Mouse (Mus musculus): Measurements from ENCODE around the gene Brpf3. TPM values are rescaled to one million over a fixed set of nuclear protein-coding genes. Genes with fewer than 3 reads are reported as not detected.

The Brpf3 gene
- polyA plus RNA-seq, 1 experiment: 34.3 TPM

- H3K4me3 ChIP-seq (ENCODE audit: insufficient read depth, low read length): no peak overlapping the region
- no peak for TF ChIP-seq CTCF (IDR thresholded peaks at IDR 0.05; ENCODE audit: low read depth, low read length)
- no peak for TF ChIP-seq POLR2A (IDR thresholded peaks at IDR 0.05; ENCODE audit: borderline replicate concordance, low read depth, low read length)
- no peak overlapping the region for H3K27ac ChIP-seq (ENCODE audit: insufficient read depth, low read depth, low read length)
- H3K4me1 ChIP-seq (ENCODE audit: control insufficient read depth, insufficient read depth, low read length): no peaks in the 10 kb centered on the region
Observed at GRCm38 (mm10) chr17:28843665-28844064, 42.8 kb downstream of the Brpf3 start.

GRCm38 (mm10) chr17:28846974-28847617 lies 46.2 kb downstream of the Brpf3 start:
- Histone ChIP-seq H3K27ac (ENCODE audit: insufficient read depth, low read depth, low read length) (no peak overlapping the region), H3K4me3 (ENCODE audit: insufficient read depth, low read length) (no peak overlapping the region), H3K4me1 (ENCODE audit: control insufficient read depth, insufficient read depth, low read length) (no peaks in the 10 kb centered on the region)
- no peak for TF ChIP-seq CTCF (IDR thresholded peaks at IDR 0.05; ENCODE audit: low read depth, low read length)
- no peak for TF ChIP-seq POLR2A (IDR thresholded peaks at IDR 0.05; ENCODE audit: borderline replicate concordance, low read depth, low read length)

GRCm38 (mm10) chr17:28850511-28850910 lies 49.6 kb downstream of the Brpf3 start:
- Histone ChIP-seq H3K4me3 (ENCODE audit: insufficient read depth, low read length) (no peak overlapping the region), H3K4me1 (ENCODE audit: control insufficient read depth, insufficient read depth, low read length) (no peaks in the 10 kb centered on the region), H3K27ac (ENCODE audit: insufficient read depth, low read depth, low read length) (no peak overlapping the region)
- no peak for TF ChIP-seq POLR2A (IDR thresholded peaks at IDR 0.05; ENCODE audit: borderline replicate concordance, low read depth, low read length)
- no peak for TF ChIP-seq CTCF (IDR thresholded peaks at IDR 0.05; ENCODE audit: low read depth, low read length)

GRCm38 (mm10) chr17:28854377-28854776 lies 53.5 kb downstream of the Brpf3 start:
- TF ChIP-seq CTCF (IDR thresholded peaks at IDR 0.05; ENCODE audit: low read depth, low read length): no peak
- TF ChIP-seq POLR2A (IDR thresholded peaks at IDR 0.05; ENCODE audit: borderline replicate concordance, low read depth, low read length): no peak
- H3K27ac ChIP-seq (ENCODE audit: insufficient read depth, low read depth, low read length): no peak overlapping the region
- H3K4me1 ChIP-seq (ENCODE audit: control insufficient read depth, insufficient read depth, low read length): no peaks in the 10 kb centered on the region
- no peak overlapping the region for H3K4me3 ChIP-seq (ENCODE audit: insufficient read depth, low read length)

- Histone ChIP-seq H3K27ac (ENCODE audit: insufficient read depth, low read depth, low read length) (no peak overlapping the region), H3K4me3 (ENCODE audit: insufficient read depth, low read length) (no peak overlapping the region), H3K4me1 (ENCODE audit: control insufficient read depth, insufficient read depth, low read length) (no peaks in the 10 kb centered on the region)
- TF ChIP-seq CTCF (IDR thresholded peaks at IDR 0.05; ENCODE audit: low read depth, low read length) (no peak), POLR2A (IDR thresholded peaks at IDR 0.05; ENCODE audit: borderline replicate concordance, low read depth, low read length) (no peak)
Observed at GRCm38 (mm10) chr17:28855166-28855885, 54.4 kb downstream of the Brpf3 start.

- Histone ChIP-seq H3K27ac (ENCODE audit: insufficient read depth, low read depth, low read length) (no peak overlapping the region), H3K4me1 (ENCODE audit: control insufficient read depth, insufficient read depth, low read length) (no peaks in the 10 kb centered on the region), H3K4me3 (ENCODE audit: insufficient read depth, low read length) (no peak overlapping the region)
- TF ChIP-seq POLR2A (IDR thresholded peaks at IDR 0.05; ENCODE audit: borderline replicate concordance, low read depth, low read length) (no peak), CTCF (IDR thresholded peaks at IDR 0.05; ENCODE audit: low read depth, low read length) (no peak)
Observed at GRCm38 (mm10) chr17:28856030-28856429, 55.1 kb downstream of the Brpf3 start.

- TF ChIP-seq CTCF (IDR thresholded peaks at IDR 0.05; ENCODE audit: low read depth, low read length) (no peak), POLR2A (IDR thresholded peaks at IDR 0.05; ENCODE audit: borderline replicate concordance, low read depth, low read length) (no peak)
- no peak within 1 kb of the TSS for H3K27ac ChIP-seq (ENCODE audit: insufficient read depth, low read depth, low read length)
- H3K4me1 ChIP-seq (ENCODE audit: control insufficient read depth, insufficient read depth, low read length): no peaks in the 10 kb centered on the region
- no peak within 1 kb of the TSS for H3K4me3 ChIP-seq (ENCODE audit: insufficient read depth, low read length)
Observed at GRCm38 (mm10) chr17:28858205-28858604, 57.3 kb downstream of the Brpf3 start, which contains the start of gene Pnpla1. Pnpla1 (plus strand) TSS chr17:28858411.

- Histone ChIP-seq H3K4me3 (ENCODE audit: insufficient read depth, low read length) (no peak overlapping the region), H3K4me1 (ENCODE audit: control insufficient read depth, insufficient read depth, low read length) (peaks cover 3% of the 10 kb centered on the region), H3K27ac (ENCODE audit: insufficient read depth, low read depth, low read length) (no peak overlapping the region)
- TF ChIP-seq POLR2A (IDR thresholded peaks at IDR 0.05; ENCODE audit: borderline replicate concordance, low read depth, low read length) (no peak), CTCF (IDR thresholded peaks at IDR 0.05; ENCODE audit: low read depth, low read length) (no peak)
Observed at GRCm38 (mm10) chr17:28863926-28864325, 63.0 kb downstream of the Brpf3 start.

GRCm38 (mm10) chr17:28864464-28864863 lies 63.6 kb downstream of the Brpf3 start:
- TF ChIP-seq CTCF (IDR thresholded peaks at IDR 0.05; ENCODE audit: low read depth, low read length) (no peak), POLR2A (IDR thresholded peaks at IDR 0.05; ENCODE audit: borderline replicate concordance, low read depth, low read length) (no peak)
- no peak overlapping the region for H3K27ac ChIP-seq (ENCODE audit: insufficient read depth, low read depth, low read length)
- peaks cover 3% of the 10 kb centered on the region for H3K4me1 ChIP-seq (ENCODE audit: control insufficient read depth, insufficient read depth, low read length)
- H3K4me3 ChIP-seq (ENCODE audit: insufficient read depth, low read length): no peak overlapping the region

- Histone ChIP-seq H3K4me1 (ENCODE audit: control insufficient read depth, insufficient read depth, low read length) (peaks cover 3% of the 10 kb centered on the region), H3K4me3 (ENCODE audit: insufficient read depth, low read length) (no peak overlapping the region), H3K27ac (ENCODE audit: insufficient read depth, low read depth, low read length) (no peak overlapping the region)
- no peak for TF ChIP-seq POLR2A (IDR thresholded peaks at IDR 0.05; ENCODE audit: borderline replicate concordance, low read depth, low read length)
- no peak for TF ChIP-seq CTCF (IDR thresholded peaks at IDR 0.05; ENCODE audit: low read depth, low read length)
Observed at GRCm38 (mm10) chr17:28866921-28867320, 66.0 kb downstream of the Brpf3 start.
